13 mouse cellular contexts compared by ENCODE assay signal in genomic region chr6:55338934-55339825, GRCm38 (mm10). TPM values are rescaled to one million over a fixed set of nuclear protein-coding genes. Genes with fewer than 3 reads are reported as not detected.
DNase-seq lines count a peak whose midpoint lies in the region; ATAC-seq and TF ChIP-seq lines count a peak whose summit lies in the region.
"Had no signal": no experiment of that assay in that cellular context is flagged by ENCODE, and none has a peak within 500 bp of the region (broad histone marks: within the 10 kb centered on the region; RNA-seq: fewer than 3 reads in every experiment).

No protein-coding gene starts in this region.

- peak overlapping the region; percentile 82 for H3K27ac ChIP-seq in heart, adult 2 months
- H3K27ac ChIP-seq in liver, embryonic 12.5 days, result peak overlapping the region; percentile 81
- no peak overlapping the region for H3K27ac ChIP-seq in midbrain, postnatal 0 days (ENCODE audit: low read depth, low read length)
- H3K27ac ChIP-seq: forebrain, embryonic 12.5 days; hindbrain, embryonic 12.5 days; layer of hippocampus, adult 2 months; neural tube, embryonic 13.5 days had no signal

- no peaks in the 10 kb centered on the region for H3K79me2 ChIP-seq in heart, adult 2 months (replicated peaks; ENCODE audit: control insufficient read depth, insufficient read depth, low read length)

- no peak for TF ChIP-seq CTCF in heart, adult 2 months (IDR thresholded peaks at IDR 0.05)
- TF ChIP-seq CTCF in midbrain, postnatal 0 days (IDR thresholded peaks at IDR 0.05), result no peak

- intact Hi-C loops in heart, adult 2 months (cut with DNase I), result no loop called here

- no peak for TF ChIP-seq EP300 in heart, adult 2 months (IDR thresholded peaks at IDR 0.05; ENCODE audit: insufficient read depth, low read depth, low read length)

- H3K9me3 ChIP-seq in liver, embryonic 12.5 days (replicated peaks), result no peaks in the 10 kb centered on the region
- H3K9me3 ChIP-seq in midbrain, postnatal 0 days (ENCODE audit: low read length), result no peaks in the 10 kb centered on the region
- H3K9me3 ChIP-seq: forebrain, embryonic 12.5 days; hindbrain, embryonic 12.5 days; neural tube, embryonic 13.5 days had no signal

- no peaks in the 10 kb centered on the region for H3K36me3 ChIP-seq in heart, adult 2 months (ENCODE audit: control insufficient read depth, insufficient read depth, low read length)
- no peaks in the 10 kb centered on the region for H3K36me3 ChIP-seq in liver, embryonic 12.5 days
- no peaks in the 10 kb centered on the region for H3K36me3 ChIP-seq in midbrain, postnatal 0 days (ENCODE audit: insufficient read depth, low read length)
- H3K36me3 ChIP-seq: forebrain, embryonic 12.5 days; hindbrain, embryonic 12.5 days; neural tube, embryonic 13.5 days had no signal

- ATAC-seq in erythroid progenitor cell, adult 5-6 weeks (replicated peaks; ENCODE audit: low FRiP score, poor library complexity, severe bottlenecking), result peak; percentile 48
- peak; percentile 88 for ATAC-seq in liver, embryonic 12.5 days
- ATAC-seq in midbrain, postnatal 0 days (ENCODE audit: low FRiP score), result no peak

- TF ChIP-seq POLR2A in heart, adult 2 months (IDR thresholded peaks at IDR 0.05; ENCODE audit: insufficient read depth, low read depth, low read length), result 0 out of 2 replicates have a peak, but pooled peaks have one; percentile 37

- H3K4me2 ChIP-seq in liver, embryonic 12.5 days, result peak overlapping the region; percentile 62
- H3K4me2 ChIP-seq in midbrain, postnatal 0 days (ENCODE audit: low read depth, low read length, poor library complexity, severe bottlenecking), result no peak overlapping the region
- H3K4me2 ChIP-seq: forebrain, embryonic 12.5 days; hindbrain, embryonic 12.5 days; neural tube, embryonic 13.5 days had no signal

- no peaks in the 10 kb centered on the region for H3K27me3 ChIP-seq in heart, adult 2 months (ENCODE audit: control insufficient read depth, insufficient read depth, low read length)
- no peaks in the 10 kb centered on the region for H3K27me3 ChIP-seq in liver, embryonic 12.5 days (replicated peaks)
- H3K27me3 ChIP-seq in midbrain, postnatal 0 days (ENCODE audit: insufficient read depth, low read length), result no peaks in the 10 kb centered on the region
- H3K27me3 ChIP-seq: hindbrain, embryonic 12.5 days; neural tube, embryonic 13.5 days had no signal

- 53% methylated on average over 9 of the region's 9 CpGs for WGBS in heart, adult 2 months
- WGBS in liver, embryonic 12.5 days (ENCODE audit: insufficient replicate concordance), result 35% methylated on average over 9 of the region's 9 CpGs
- WGBS in midbrain, postnatal 0 days, result 84% methylated on average over 9 of the region's 9 CpGs

- no peak for DNase-seq in heart, adult 2 months
- no peak for DNase-seq in heart, postnatal 4 days
- DNase-seq in 3134 (ENCODE audit: extremely low read depth, insufficient read length, low spot score), result peak; percentile 86
- DNase-seq in midbrain, postnatal 0 days (ENCODE audit: low spot score), result no peak
- DNase-seq in layer of hippocampus, adult 11-12 months (ENCODE audit: low spot score), result no peak
- DNase-seq in gastrocnemius, postnatal 10 days, result no peak
- DNase-seq: cerebellum, adult 8-10 months had no signal

- peak overlapping the region; percentile 59 for H3K4me3 ChIP-seq in heart, adult 2 months
- H3K4me3 ChIP-seq in liver, embryonic 12.5 days, result peak overlapping the region; percentile 48
- no peak overlapping the region for H3K4me3 ChIP-seq in midbrain, postnatal 0 days (ENCODE audit: low read depth, low read length)
- H3K4me3 ChIP-seq: forebrain, embryonic 12.5 days; hindbrain, embryonic 12.5 days; layer of hippocampus, adult 2 months; neural tube, embryonic 13.5 days had no signal

- H3K9ac ChIP-seq in heart, adult 2 months (ENCODE audit: low read depth, low read length), result peak overlapping the region; percentile 91
- H3K9ac ChIP-seq in liver, embryonic 12.5 days, result peak overlapping the region; percentile 66
- H3K9ac ChIP-seq in midbrain, postnatal 0 days (replicated peaks; ENCODE audit: low read length, poor library complexity, severe bottlenecking), result no peak overlapping the region
- H3K9ac ChIP-seq: forebrain, embryonic 12.5 days; hindbrain, embryonic 12.5 days; neural tube, embryonic 13.5 days had no signal

- H3K4me1 ChIP-seq in heart, adult 2 months (ENCODE audit: control insufficient read depth, insufficient read depth, low read length), result peaks cover 4% of the 10 kb centered on the region
- H3K4me1 ChIP-seq in liver, embryonic 12.5 days, result peaks cover 99% of the 10 kb centered on the region
- peaks cover 4% of the 10 kb centered on the region; the same call in 1 of the 2 replicates for H3K4me1 ChIP-seq in midbrain, postnatal 0 days (ENCODE audit: insufficient read depth, low read length)

RNA-seq across cellular contexts. Expression of gene Aqp1, which starts 2.9 kb away (rescaled TPM):
- total RNA-seq in heart, adult 2 months (2021), result 100 to 1,000 TPM; 377 to 449 TPM
- 433 and 638 TPM in 2 replicates for polyA plus RNA-seq in heart, adult 2 months (2012; rRNA removed)
- 10 to 100 TPM; 87.4 to 98.8 TPM for total RNA-seq in heart, postnatal 4 days (2021)
- 700 and 745 TPM in 2 replicates for total RNA-seq in erythroid progenitor cell, adult 5-6 weeks (2015; ENCODE audit: low replicate concordance)
- 1,033 and 1,282 TPM in 2 replicates for total RNA-seq in erythroid progenitor cell, adult 5-6 weeks (2017; ENCODE audit: low replicate concordance)
- 29.1 and 29.5 TPM in 2 replicates for polyA plus RNA-seq in liver, embryonic 12.5 days (2016; fragmentation: Nextera tagmentation; extraction: Ambion mirVana)
- 2.2 and 13.2 TPM in 2 replicates for total RNA-seq in midbrain, postnatal 0 days (2014; rRNA removed)
- polyA plus RNA-seq in midbrain, postnatal 0 days (2015; fragmentation: Nextera tagmentation; extraction: Ambion mirVana), result 0.63 and 1.1 TPM in 2 replicates
- 100 to 1,000 TPM; 127 to 167 TPM for total RNA-seq in gastrocnemius, postnatal 10 days (2021)

RNA-seq across cellular contexts. Expression of gene Ghrhr, which starts 36.9 kb away (rescaled TPM):
- not detected for total RNA-seq in heart, adult 2 months (2021)
- polyA plus RNA-seq in heart, adult 2 months (2012; rRNA removed), result not detected in 2 replicates
- total RNA-seq in heart, postnatal 4 days (2021), result not detected
- 0.84 TPM in 1 of 2 replicates, not detected in the other for total RNA-seq in erythroid progenitor cell, adult 5-6 weeks (2015; ENCODE audit: low replicate concordance)
- total RNA-seq in erythroid progenitor cell, adult 5-6 weeks (2017; ENCODE audit: low replicate concordance), result not detected in 2 replicates
- polyA plus RNA-seq in liver, embryonic 12.5 days (2016; fragmentation: Nextera tagmentation; extraction: Ambion mirVana), result not detected in 2 replicates
- total RNA-seq in midbrain, postnatal 0 days (2014; rRNA removed), result not detected in 2 replicates
- polyA plus RNA-seq in midbrain, postnatal 0 days (2015; fragmentation: Nextera tagmentation; extraction: Ambion mirVana), result not detected in 2 replicates
- total RNA-seq in gastrocnemius, postnatal 10 days (2021), result not detected
- total RNA-seq: layer of hippocampus, adult 2 months had no signal
- polyA plus RNA-seq: forebrain, embryonic 12.5 days; hindbrain, embryonic 12.5 days; neural tube, embryonic 13.5 days had no signal
